Mouse (Mus musculus) spleen, adult 2 months (tissue): Measurements from ENCODE around the gene Cpm. TPM values are rescaled to one million over a fixed set of nuclear protein-coding genes. Genes with fewer than 3 reads are reported as not detected.

Source experiments
- DNase-seq, 2 experiments: peaks; one replicate each; pipeline versions ENCODE4 v3.0.0 to v3.0.0-alpha.2; 2012 to 2021; ENCODE audit warnings: low spot score in 2 of 2, low read depth in 1 of 2
- H3K27ac ChIP-seq: fragments of 200-500 bp; 2 replicates; pipeline ENCODE4 v1.5.1; 2012; ENCODE audit warnings: low read length, inconsistent platforms; ENCODE audit not compliant: insufficient read depth
- H3K27me3 ChIP-seq: fragments of 200-500 bp; 2 replicates; pipeline ENCODE4 v1.6.1; 2012; ENCODE audit warnings: mild to moderate bottlenecking, moderate library complexity, low read length, inconsistent platforms; ENCODE audit not compliant: control insufficient read depth, insufficient read depth
- H3K36me3 ChIP-seq: fragments of 200-500 bp; 2 replicates; pipeline ENCODE4 v1.6.1; 2012; ENCODE audit warnings: mild to moderate bottlenecking, low read length, inconsistent platforms; ENCODE audit not compliant: control insufficient read depth, insufficient read depth
- H3K4me1 ChIP-seq: fragments of 200-500 bp; 2 replicates; pipeline ENCODE4 v1.6.1; 2011; ENCODE audit warnings: inconsistent platforms; ENCODE audit not compliant: control insufficient read depth, insufficient read depth, insufficient read length
- H3K4me3 ChIP-seq: fragments of 200-500 bp; 2 replicates; pipeline ENCODE4 v1.5.1; 2011; ENCODE audit warnings: mild to moderate bottlenecking, inconsistent platforms; ENCODE audit not compliant: insufficient read depth, insufficient read length; ENCODE audit errors: extremely low read depth
- CTCF ChIP-seq: fragments of 200-500 bp; IDR thresholded peaks from 2 replicates; pipeline ENCODE4 v1.5.1; 2011; ENCODE audit warnings: mild to moderate bottlenecking, inconsistent platforms; ENCODE audit not compliant: insufficient read depth, insufficient read length, insufficient replicate concordance; ENCODE audit errors: extremely low read depth
- POLR2A ChIP-seq: fragments of 200-500 bp; IDR thresholded peaks from 2 replicates; pipeline ENCODE4 v1.6.1; 2011; ENCODE audit warnings: low read depth, low read length, inconsistent platforms
- WGBS: fragments of 180-500 bp; shearing (Covaris S2); methylation state at CpG from one replicate; pipeline ENCODE4 v1.1.7; 2018; 5-methylcytosine and 5-hydroxymethylcytosine counted together
- polyA plus RNA-seq: library from polyadenylated mRNA; depleted of rRNA; stranded (reverse); fragments of >200 nt; gene quantifications from 2 replicates; pipeline ENCODE4 v1.2.3, GENCODE M21; 2012

Cpm gene
- polyA plus RNA-seq, 1 experiment, result 10.1 TPM

GRCm38 (mm10) chr10:117589144-117589940 is 40.0 kb upstream of the Cpm start:
- no peak for DNase-seq
- WGBS, result 84% methylated on average over 8 of the region's 8 CpGs
- Histone ChIP-seq H3K27ac (no peak overlapping the region), H3K36me3 (no peaks in the 10 kb centered on the region), H3K4me3 (no peak overlapping the region), H3K4me1 (peaks cover 6% of the 10 kb centered on the region), H3K27me3 (no peaks in the 10 kb centered on the region)
- TF ChIP-seq POLR2A (no peak), CTCF (no peak)

- no peak overlapping the region for H3K27ac ChIP-seq
- no peak for DNase-seq
- no peaks in the 10 kb centered on the region for H3K27me3 ChIP-seq
- no peaks in the 10 kb centered on the region for H3K36me3 ChIP-seq
- 87% methylated on average over 13 of the region's 13 CpGs for WGBS
- no peak overlapping the region for H3K4me3 ChIP-seq
- TF ChIP-seq POLR2A (no peak), CTCF (no peak)
- peaks cover 15% of the 10 kb centered on the region for H3K4me1 ChIP-seq
Observed at GRCm38 (mm10) chr10:117590331-117591301, 38.7 kb upstream of the Cpm start.

- no peaks in the 10 kb centered on the region for H3K27me3 ChIP-seq
- no peaks in the 10 kb centered on the region for H3K36me3 ChIP-seq
- no peak overlapping the region for H3K4me3 ChIP-seq
- DNase-seq, result peak in 1 of 2 experiments; percentile 52
- peaks cover 15% of the 10 kb centered on the region for H3K4me1 ChIP-seq
- TF ChIP-seq CTCF (no peak), POLR2A (no peak)
- WGBS, result 41% methylated on average over 9 of the region's 9 CpGs
- H3K27ac ChIP-seq, result no peak overlapping the region
Observed at GRCm38 (mm10) chr10:117591766-117592165, 37.5 kb upstream of the Cpm start.

- Histone ChIP-seq H3K4me1 (peaks cover 22% of the 10 kb centered on the region), H3K27ac (no peak overlapping the region), H3K27me3 (no peaks in the 10 kb centered on the region), H3K4me3 (no peak overlapping the region), H3K36me3 (no peaks in the 10 kb centered on the region)
- TF ChIP-seq POLR2A, result no peak
- TF ChIP-seq CTCF, result no peak
- DNase-seq, result no peak
- WGBS, result 80% methylated on average over 7 of the region's 7 CpGs
Observed at GRCm38 (mm10) chr10:117592306-117593040, 36.8 kb upstream of the Cpm start.

GRCm38 (mm10) chr10:117593041-117593570 is 36.2 kb upstream of the Cpm start:
- Histone ChIP-seq H3K27ac (no peak overlapping the region), H3K27me3 (no peaks in the 10 kb centered on the region), H3K36me3 (no peaks in the 10 kb centered on the region), H3K4me3 (no peak overlapping the region), H3K4me1 (peaks cover 24% of the 10 kb centered on the region)
- WGBS, result 90% methylated on average over 5 of the region's 5 CpGs
- no peak for DNase-seq
- TF ChIP-seq POLR2A (no peak), CTCF (no peak)

GRCm38 (mm10) chr10:117593857-117594256 is 35.4 kb upstream of the Cpm start:
- Histone ChIP-seq H3K27ac (peak overlapping the region; percentile 97; the same call in 1 of the 2 replicates), H3K4me1 (peaks cover 25% of the 10 kb centered on the region), H3K36me3 (no peaks in the 10 kb centered on the region), H3K4me3 (no peak overlapping the region), H3K27me3 (no peaks in the 10 kb centered on the region)
- 92% methylated on average over 13 of the region's 13 CpGs for WGBS
- DNase-seq, result no peak
- TF ChIP-seq POLR2A (no peak), CTCF (no peak)
